Mouse (Mus musculus): ENCODE data around the gene Zfp108. TPM values are rescaled to one million over a fixed set of nuclear protein-coding genes. Genes with fewer than 3 reads are reported as not detected.

Zfp108 gene
- under 1 TPM in 1 of 2 experiments, not detected in 1; 0.35 TPM for total RNA-seq (2023)

DNA sequence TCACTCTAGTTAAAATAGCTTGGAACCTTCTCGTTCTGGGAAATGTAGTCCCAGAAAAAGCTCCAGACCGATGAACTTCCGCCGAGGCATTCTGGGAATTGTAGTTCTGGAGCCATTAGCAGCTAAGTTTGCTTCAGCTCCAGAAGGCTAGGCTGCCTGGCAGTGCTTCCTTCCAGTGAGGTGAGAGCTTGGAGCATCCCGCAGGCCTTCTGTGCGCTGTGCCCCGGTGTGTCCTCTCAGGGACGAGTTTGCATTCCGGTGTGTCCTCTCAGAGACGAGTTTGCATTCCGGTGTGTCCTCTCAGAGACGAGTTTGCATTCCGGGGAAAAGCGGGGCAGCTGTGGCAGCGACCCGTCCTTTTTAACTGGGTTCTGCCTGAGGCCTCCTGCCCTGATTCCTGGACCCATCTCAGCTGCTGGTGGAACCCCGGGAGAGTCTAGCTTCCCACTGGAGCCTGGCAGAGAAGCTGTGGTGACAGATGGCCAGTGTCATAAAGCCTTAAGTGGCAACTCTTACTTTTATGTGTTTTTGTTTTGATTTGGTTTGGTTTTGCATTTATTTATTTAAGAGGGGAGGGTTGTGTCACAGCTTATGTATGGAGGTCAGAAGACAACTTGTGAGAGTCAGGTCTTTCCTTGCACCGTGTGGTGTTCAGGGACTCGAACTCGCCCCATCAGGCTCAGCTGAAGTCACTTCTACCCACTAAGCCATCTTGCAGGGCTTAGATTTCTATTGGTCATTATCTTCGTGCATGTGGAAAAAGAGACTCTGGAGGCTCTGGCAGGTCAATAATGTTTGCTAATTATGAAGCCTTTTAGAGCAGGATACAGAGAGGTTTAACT is at the start of gene Zfp108:
Gene Zfp108, plus strand, starts transcription at position 162 of the 842 bp plus-strand sequence.

DNA sequence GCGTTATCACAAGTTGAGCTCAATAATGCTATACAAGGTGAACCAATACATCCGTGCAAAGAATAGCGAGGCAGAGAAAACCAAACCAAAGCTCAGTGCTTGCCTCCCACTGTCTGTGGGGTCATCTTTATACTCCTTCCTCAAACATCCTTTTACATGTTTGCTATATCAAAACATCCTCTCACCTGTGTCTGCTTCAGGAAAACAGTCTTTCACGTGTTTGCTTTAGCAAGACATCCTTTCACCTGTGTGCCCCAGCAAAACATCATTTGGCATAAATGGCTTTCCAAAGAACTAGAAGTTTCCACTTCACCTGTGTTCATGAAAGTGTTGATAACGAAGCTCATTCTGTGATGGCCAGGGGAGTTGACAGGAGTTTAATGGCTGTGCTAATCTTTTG is 43.3 kb upstream of the Zfp108 start, which contains the start of gene Zfp111:
Gene Zfp111, minus strand, starts transcription at position 101 of the 400 bp plus-strand sequence.

DNA sequence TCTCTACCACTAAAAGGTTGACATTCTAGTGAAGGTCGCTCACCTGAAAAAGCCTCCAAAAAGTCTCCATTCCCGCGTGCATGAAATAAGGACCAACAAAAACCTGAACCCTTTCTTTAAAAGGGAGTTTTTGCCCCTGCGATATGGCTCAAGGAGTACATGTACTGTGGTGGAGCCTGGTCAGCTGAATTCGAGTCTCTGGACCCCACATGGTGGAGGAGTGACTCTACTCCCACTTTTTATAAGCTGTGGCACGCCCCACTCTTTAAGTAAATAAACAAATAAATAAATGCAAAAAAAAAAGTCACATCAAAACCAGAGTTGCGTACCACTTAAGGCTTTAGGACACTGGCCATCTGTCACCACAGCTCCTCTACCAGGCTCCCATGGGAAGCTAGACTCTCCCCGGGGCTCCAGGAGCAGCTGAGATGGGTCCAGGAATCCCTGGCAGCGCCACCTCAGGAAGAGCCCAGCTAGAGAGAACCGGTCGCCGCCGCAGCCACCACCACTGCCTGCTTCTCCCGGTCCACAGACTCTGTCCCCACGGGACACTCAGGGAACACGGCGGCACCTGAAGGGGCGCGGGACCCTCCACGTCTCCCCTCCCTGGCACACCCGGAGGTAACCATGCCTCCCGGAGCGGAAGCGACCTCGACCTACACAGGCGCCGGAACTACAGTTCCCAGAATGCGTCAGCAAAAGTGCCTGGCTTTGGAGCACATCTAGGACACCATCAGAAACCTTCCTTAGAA is 17.4 kb upstream of the Zfp108 start, which contains the start of gene Zfp109:
Gene Zfp109, minus strand, starts transcription at position 521 of the 752 bp plus-strand sequence.

DNA sequence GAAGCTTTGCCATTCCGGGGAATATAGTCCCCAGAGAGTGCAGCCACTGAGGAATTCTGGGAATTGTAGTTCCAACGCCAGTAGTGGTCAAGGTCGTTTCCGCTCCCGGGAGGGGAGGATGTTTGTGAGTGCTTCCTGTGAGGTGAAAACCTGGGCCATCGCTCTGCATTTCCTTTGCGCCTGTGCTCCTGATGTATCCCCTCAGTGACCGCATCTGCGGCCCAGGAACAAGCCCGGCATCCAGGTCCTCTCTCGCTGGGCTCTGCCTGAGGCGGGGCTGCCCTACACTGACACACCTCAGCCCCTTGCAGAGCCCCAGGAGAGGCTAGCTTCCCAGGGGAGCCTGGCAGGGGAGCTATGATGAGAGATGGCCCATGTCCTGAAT is 15.7 kb downstream of the Zfp108 start, which contains the start of gene Zfp93:
Gene Zfp93, plus strand, starts transcription at position 133 of the 385 bp plus-strand sequence.

DNA sequence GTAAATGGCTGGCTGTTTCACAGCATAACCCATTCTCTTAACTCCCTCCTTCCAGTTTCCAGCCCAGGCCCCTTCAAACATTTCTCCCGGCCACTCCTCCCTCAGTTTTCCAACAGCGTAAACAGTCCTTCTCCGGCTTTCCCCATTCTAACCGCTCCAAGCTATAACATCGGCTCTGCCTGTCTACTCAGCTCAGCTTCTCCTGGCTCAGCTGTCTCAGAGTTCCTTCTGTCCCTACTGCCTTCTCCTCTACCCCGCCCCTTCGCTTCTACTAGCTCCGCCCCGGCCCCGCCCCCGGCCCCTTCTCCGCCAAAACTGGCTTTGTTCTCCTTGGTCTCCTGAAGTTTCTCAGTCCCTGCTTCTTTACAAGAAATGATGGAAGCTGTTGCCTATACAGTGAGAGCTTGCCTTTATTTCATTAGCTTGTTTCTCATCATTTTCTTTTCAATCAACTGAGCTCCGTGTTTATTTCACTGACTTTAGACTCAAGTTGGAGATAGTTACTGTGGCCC is 46.2 kb downstream of the Zfp108 start, which contains the start of gene Zfp61:
Gene Zfp61, minus strand, starts transcription at position 462 of the 512 bp plus-strand sequence.

Other genes starting within 250 kb of the Zfp108 start
- not detected for gene Vmn1r183, start 201.5 kb upstream of the Zfp108 start, total RNA-seq (2023)
- 10 to 100 TPM; 13.4 to 13.8 TPM for gene Zfp180, start 172.9 kb upstream of the Zfp108 start, total RNA-seq (2023)
- under 1 TPM; 0.60 to 0.70 TPM for gene Zfp112, start 142.5 kb upstream of the Zfp108 start, total RNA-seq (2023)
- gene Zfp235, start 120.6 kb upstream of the Zfp108 start, total RNA-seq (2023), result 1 to 10 TPM; 3.1 to 4.5 TPM
- gene Zfp114, start 79.7 kb upstream of the Zfp108 start, total RNA-seq (2023), result under 1 TPM in 1 of 2 experiments, not detected in 1; 0.28 TPM
- 1 to 10 TPM; 3.6 to 4.0 TPM for gene Zfp111, start 43.4 kb upstream of the Zfp108 start, total RNA-seq (2023)
- gene Zfp109, start 17.2 kb upstream of the Zfp108 start, total RNA-seq (2023), result under 1 TPM; 0.73 to 0.90 TPM
- gene Zfp93, start 15.6 kb downstream of the Zfp108 start, total RNA-seq (2023), result under 1 TPM; 0.18 to 0.57 TPM
- gene Zfp61, start 46.4 kb downstream of the Zfp108 start, total RNA-seq (2023), result 1 to 10 TPM; 4.1 to 4.4 TPM
- gene Zfp94, start 61.9 kb downstream of the Zfp108 start, total RNA-seq (2023), result 1 to 10 TPM in 1 of 2 experiments, under 1 TPM in 1; 0.50 to 1.2 TPM
- not detected for gene Tescl, start 79.1 kb downstream of the Zfp108 start, total RNA-seq (2023)
- gene Lypd5, start 94.4 kb downstream of the Zfp108 start, total RNA-seq (2023), result not detected
- gene Kcnn4, start 115.5 kb downstream of the Zfp108 start, total RNA-seq (2023), result 10 to 100 TPM; 18.0 to 23.3 TPM
- 10 to 100 TPM; 47.5 to 50.1 TPM for gene Smg9, start 144.8 kb downstream of the Zfp108 start, total RNA-seq (2023)
- 1 to 10 TPM; 1.2 to 1.6 TPM for gene Irgc1, start 197.5 kb downstream of the Zfp108 start, total RNA-seq (2023)
- gene Plaur, start 207.7 kb downstream of the Zfp108 start, total RNA-seq (2023), result 100 to 1,000 TPM; 869 to 905 TPM
- under 1 TPM in 1 of 2 experiments, not detected in 1; 0.20 TPM for gene Cadm4, start 227.2 kb downstream of the Zfp108 start, total RNA-seq (2023)